Mouse (Mus musculus): ENCODE measurements around the gene Rgs1.

Rgs1 gene

GRCm38 (mm10) chr1:144197684-144198083, 51.4 kb downstream of the Rgs1 start:
- peak; percentile 88 for ATAC-seq (ENCODE audit: low TSS enrichment)

Measured in frontal cortex, adult (tissue).